Mouse (Mus musculus) E14TG2a.4 (cell line): ENCODE measurements around the gene Ide.

Source experiments
- CTCF ChIP-seq: conservative IDR thresholded peaks from 2 replicates; pipeline ENCODE4 v1.5.1; 2014; ENCODE audit warnings: low read length
- NANOG ChIP-seq: IDR thresholded peaks from 2 replicates; pipeline ENCODE4 v1.6.1; 2014; ENCODE audit warnings: borderline replicate concordance, low read length, mixed read lengths
- POU5F1 ChIP-seq: IDR thresholded peaks from 2 replicates; pipeline ENCODE4 v1.6.1; 2014; ENCODE audit warnings: low read length, borderline replicate concordance

DNA sequence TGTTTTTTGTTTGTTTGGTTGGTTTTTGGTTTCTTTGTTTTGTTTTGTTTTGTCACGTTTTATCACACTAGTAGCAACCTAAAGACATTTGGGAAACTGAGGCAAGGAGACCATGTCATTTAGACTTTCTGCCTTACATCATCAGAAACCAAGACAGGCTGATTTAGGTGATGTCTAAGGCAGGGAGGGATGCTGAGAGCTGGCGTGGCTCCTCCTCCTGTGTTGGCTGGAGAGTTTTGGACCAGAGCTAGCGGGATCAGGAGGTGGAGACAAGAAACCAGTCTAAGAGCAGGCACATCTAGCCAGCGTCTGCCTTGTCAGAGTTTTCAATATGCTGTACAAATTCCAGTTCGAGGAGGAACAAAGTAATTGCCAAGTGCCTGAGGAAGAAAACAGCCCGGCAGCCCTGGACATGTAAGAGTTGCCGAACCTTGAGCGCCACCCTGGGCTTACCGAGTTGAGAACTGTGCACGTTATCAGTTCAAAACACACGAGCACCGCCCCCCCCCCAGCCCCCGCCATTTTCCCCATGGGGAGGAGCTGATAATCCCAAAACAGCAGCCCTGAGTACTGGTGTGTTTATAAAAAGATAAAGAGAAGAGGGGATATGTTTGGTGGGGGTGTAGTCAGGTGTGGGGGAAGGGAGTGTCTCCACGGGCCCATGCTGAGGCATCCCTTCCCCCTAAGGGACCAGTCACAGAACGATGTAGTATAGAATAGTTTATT is 99.8 kb downstream of the Ide start:
- TF ChIP-seq CTCF (no peak), POU5F1 (no peak), NANOG (no peak)
